Comparison of ENCODE assay signal across 7 mouse cellular contexts in genomic region chr7:132781130-132781814, GRCm38 (mm10). TPM values are rescaled to one million over a fixed set of nuclear protein-coding genes. Genes with fewer than 3 reads are reported as not detected.
DNase-seq lines count a peak whose midpoint lies in the region; ATAC-seq and TF ChIP-seq lines count a peak whose summit lies in the region.

No protein-coding gene starts in this region.

- H3K4me2 ChIP-seq in lung, embryonic 14.5 days: no peak overlapping the region
- peak overlapping the region; percentile 14; the same call in 1 of the 2 replicates for H3K4me2 ChIP-seq in limb, embryonic 15.5 days
- H3K4me2 ChIP-seq in stomach, embryonic 15.5 days: no peak overlapping the region

- peak; percentile 32; the same call in 1 of the 2 replicates for TF ChIP-seq CTCF in lung, embryonic 14.5 days (IDR thresholded peaks at IDR 0.05; ENCODE audit: low read depth)

- WGBS in lung, embryonic 14.5 days: 18% methylated on average over 7 of the region's 7 CpGs
- WGBS in forebrain, embryonic 10.5 days: 29% methylated on average over 7 of the region's 7 CpGs
- WGBS in limb, embryonic 15.5 days: 30% methylated on average over 7 of the region's 7 CpGs
- WGBS in stomach, embryonic 15.5 days: 33% methylated on average over 7 of the region's 7 CpGs

- no peaks in the 10 kb centered on the region for H3K9me3 ChIP-seq in lung, embryonic 14.5 days (ENCODE audit: low read depth, low read length)
- no peaks in the 10 kb centered on the region for H3K9me3 ChIP-seq in forebrain, embryonic 10.5 days
- no peaks in the 10 kb centered on the region for H3K9me3 ChIP-seq in limb, embryonic 15.5 days
- no peaks in the 10 kb centered on the region for H3K9me3 ChIP-seq in stomach, embryonic 15.5 days

- H3K4me3 ChIP-seq in lung, embryonic 14.5 days (ENCODE audit: low read depth, low read length): no peak overlapping the region
- H3K4me3 ChIP-seq in forebrain, embryonic 10.5 days: peak overlapping the region; percentile 16; the same call in 1 of the 2 replicates
- no peak overlapping the region for H3K4me3 ChIP-seq in limb, embryonic 15.5 days
- no peak overlapping the region for H3K4me3 ChIP-seq in stomach, embryonic 15.5 days (replicated peaks)

- H3K36me3 ChIP-seq in lung, embryonic 14.5 days (ENCODE audit: insufficient read depth): peaks cover 5% of the 10 kb centered on the region; the same call in 1 of the 2 replicates
- peaks cover 31% of the 10 kb centered on the region for H3K36me3 ChIP-seq in forebrain, embryonic 10.5 days (replicated peaks)
- peaks cover 12% of the 10 kb centered on the region; the same call in 1 of the 2 replicates for H3K36me3 ChIP-seq in limb, embryonic 15.5 days
- no peaks in the 10 kb centered on the region for H3K36me3 ChIP-seq in stomach, embryonic 15.5 days

- H3K27ac ChIP-seq in lung, embryonic 14.5 days (ENCODE audit: low read depth): peak overlapping the region; percentile 75; the same call in 1 of the 2 replicates
- peak overlapping the region; percentile 75 for H3K27ac ChIP-seq in forebrain, embryonic 10.5 days
- peak overlapping the region; percentile 80 for H3K27ac ChIP-seq in limb, embryonic 15.5 days
- peak overlapping the region; percentile 27; the same call in 1 of the 2 replicates for H3K27ac ChIP-seq in stomach, embryonic 15.5 days

- ATAC-seq in lung, embryonic 14.5 days (ENCODE audit: insufficient read depth): peak; percentile 39
- peak; percentile 31 for ATAC-seq in limb, embryonic 15.5 days (ENCODE audit: insufficient number of reproducible peaks, low FRiP score, low TSS enrichment, low read depth)
- ATAC-seq in stomach, embryonic 15.5 days (ENCODE audit: insufficient read depth, low FRiP score, low read depth): no peak

- H3K4me1 ChIP-seq in lung, embryonic 14.5 days (ENCODE audit: insufficient read depth): peaks cover 14% of the 10 kb centered on the region
- H3K4me1 ChIP-seq in forebrain, embryonic 10.5 days: peaks cover 64% of the 10 kb centered on the region
- H3K4me1 ChIP-seq in limb, embryonic 15.5 days: peaks cover 62% of the 10 kb centered on the region
- peaks cover 32% of the 10 kb centered on the region for H3K4me1 ChIP-seq in stomach, embryonic 15.5 days

- peak; percentile 66 for DNase-seq in lung, embryonic 14.5 days
- no peak for DNase-seq in lung, postnatal 25 days (ENCODE audit: low spot score)
- DNase-seq in forebrain, embryonic 10.5 days (ENCODE audit: extremely low spot score, low spot score): peak; percentile 42
- no peak for DNase-seq in layer of hippocampus, adult 18-20 months (ENCODE audit: low spot score in 2 of 2)
- no peak for DNase-seq in spleen, postnatal 14 days (ENCODE audit: low spot score in 2 of 2)

- H3K27me3 ChIP-seq in lung, embryonic 14.5 days (ENCODE audit: insufficient read depth, low read length): no peaks in the 10 kb centered on the region
- H3K27me3 ChIP-seq in forebrain, embryonic 10.5 days (ENCODE audit: poor library complexity, severe bottlenecking): no peaks in the 10 kb centered on the region
- H3K27me3 ChIP-seq in limb, embryonic 15.5 days: no peaks in the 10 kb centered on the region
- no peaks in the 10 kb centered on the region for H3K27me3 ChIP-seq in stomach, embryonic 15.5 days (replicated peaks)

- H3K9ac ChIP-seq in lung, embryonic 14.5 days: peak overlapping the region; percentile 13; the same call in 1 of the 2 replicates
- H3K9ac ChIP-seq in limb, embryonic 15.5 days: no peak overlapping the region
- H3K9ac ChIP-seq in stomach, embryonic 15.5 days: no peak overlapping the region

RNA-seq across cellular contexts. Expression of gene Fam53b, which starts 32.4 kb away (rescaled TPM):
- polyA plus RNA-seq in lung, embryonic 14.5 days (2014; fragmentation: Nextera tagmentation; extraction: Ambion mirVana): 31.2 and 32.4 TPM in 2 replicates
- polyA plus RNA-seq in forebrain, embryonic 10.5 days (2016; fragmentation: Nextera tagmentation; extraction: Ambion mirVana): 39.4 and 39.5 TPM in 2 replicates
- 18.5 and 20.2 TPM in 2 replicates for polyA plus RNA-seq in limb, embryonic 15.5 days (2015; fragmentation: Nextera tagmentation; extraction: Ambion mirVana)
- 15.5 and 17.3 TPM in 2 replicates for polyA plus RNA-seq in stomach, embryonic 15.5 days (2015; fragmentation: Nextera tagmentation; extraction: Ambion mirVana)
- 10 to 100 TPM; 50.6 to 51.7 TPM for total RNA-seq in layer of hippocampus, adult 18-20 months (2021)

Comparison
In these comparisons a context has a peak if more than half of its experiments do, and no peak if none do; other contexts are left out.
1. DNase-seq: peak in lung, embryonic 14.5 days (single experiment) and forebrain, embryonic 10.5 days (single experiment); none in lung, postnatal 25 days (single experiment), layer of hippocampus, adult 18-20 months (0 of 2) and spleen, postnatal 14 days (0 of 2).
2. H3K27ac ChIP-seq: peak in every context shown above with its lines; median percentile 80 in limb, embryonic 15.5 days; 75 in lung, embryonic 14.5 days; 75 in forebrain, embryonic 10.5 days; 27 in stomach, embryonic 15.5 days.